Mouse (Mus musculus) left cerebral cortex, postnatal 36 days (tissue): ENCODE results near the gene Cab39l. TPM values are rescaled to one million over a fixed set of nuclear protein-coding genes. Genes with fewer than 3 reads are reported as not detected.
A peak's percentile ranks its signal among the peaks of the same experiment; 100 is the strongest.

Source experiments
- DNase-seq, 2 experiments: peaks; one replicate each; pipeline ENCODE4 v3.0.0; 2021 to 2022; ENCODE audit warnings: low spot score in 2 of 2, mixed read lengths in 1 of 2
- intact Hi-C: fragments of 180-260 bp; cut with DNase I; formaldehyde crosslinking; loops from one replicate; pipeline ENCODE4 v1.15.1; 2025
- total RNA-seq, 2 experiments: library from RNA; stranded (reverse); gene quantifications; 2 replicates each; pipeline ENCODE4 v1.2.3; 2021

Gene Cab39l
- total RNA-seq, 2 experiments from 2014 or later: 19.9 to 24.2 TPM

- intact Hi-C loops: no loop called here
- no peak for DNase-seq
Measured at GRCm38 (mm10) chr14:59492376-59492775, 51.6 kb downstream of the Cab39l start.

GRCm38 (mm10) chr14:59497928-59498327 lies 57.2 kb downstream of the Cab39l start:
- intact Hi-C loops: no loop called here
- DNase-seq: no peak

GRCm38 (mm10) chr14:59504831-59505230 lies 64.1 kb downstream of the Cab39l start:
- DNase-seq: no peak
- intact Hi-C loops: no loop called here

- DNase-seq: no peak
- intact Hi-C loops: no loop called here
Measured at GRCm38 (mm10) chr14:59506139-59506538, 65.4 kb downstream of the Cab39l start.

GRCm38 (mm10) chr14:59513922-59514444 lies 73.2 kb downstream of the Cab39l start:
- intact Hi-C loops: loop anchor here (5.0 kb wide), 1 partner anchor 47 kb away; no protein-coding TSS in a partner anchor
- DNase-seq: peak in 1 of 2 experiments; percentile 13

GRCm38 (mm10) chr14:59525843-59526242 lies 85.1 kb downstream of the Cab39l start:
- no peak for DNase-seq
- intact Hi-C loops: no loop called here

- DNase-seq: no peak
- intact Hi-C loops: no loop called here
Measured at GRCm38 (mm10) chr14:59530801-59531200, 90.0 kb downstream of the Cab39l start.

- DNase-seq: no peak
- intact Hi-C loops: no loop called here
Measured at GRCm38 (mm10) chr14:59532986-59533385, 92.2 kb downstream of the Cab39l start.

GRCm38 (mm10) chr14:59533908-59534307 lies 93.1 kb downstream of the Cab39l start:
- no peak for DNase-seq
- intact Hi-C loops: no loop called here

- intact Hi-C loops: no loop called here
- no peak for DNase-seq
Measured at GRCm38 (mm10) chr14:59537829-59538432, 97.2 kb downstream of the Cab39l start.

- intact Hi-C loops: no loop called here
- DNase-seq: no peak
Measured at GRCm38 (mm10) chr14:59540230-59540629, 99.5 kb downstream of the Cab39l start.

GRCm38 (mm10) chr14:59540761-59541160 lies 100.0 kb downstream of the Cab39l start:
- intact Hi-C loops: no loop called here
- no peak for DNase-seq

- no peak for DNase-seq
- intact Hi-C loops: no loop called here
Measured at GRCm38 (mm10) chr14:59543158-59543826, 102.5 kb downstream of the Cab39l start.

- intact Hi-C loops: no loop called here
- DNase-seq: no peak
Measured at GRCm38 (mm10) chr14:59543956-59544355, 103.2 kb downstream of the Cab39l start.

GRCm38 (mm10) chr14:59546162-59546880 lies 105.5 kb downstream of the Cab39l start:
- no peak for DNase-seq
- intact Hi-C loops: no loop called here

- no peak for DNase-seq
- intact Hi-C loops: no loop called here
Measured at GRCm38 (mm10) chr14:59547530-59547929, 106.8 kb downstream of the Cab39l start.

GRCm38 (mm10) chr14:59548532-59548931 lies 107.8 kb downstream of the Cab39l start:
- intact Hi-C loops: no loop called here
- DNase-seq: no peak

- peak; percentile 23 to 28 for DNase-seq
Measured at GRCm38 (mm10) chr14:59549106-59549505, 108.3 kb downstream of the Cab39l start.

GRCm38 (mm10) chr14:59550841-59551240 lies 110.1 kb downstream of the Cab39l start:
- no peak for DNase-seq
- intact Hi-C loops: loop anchor here (10.0 kb wide), 3 partner anchors 216 to 396 kb away; no protein-coding TSS in a partner anchor

More at GRCm38 (mm10) chr14:59549106-59549505, 108.3 kb downstream of the Cab39l start:
- intact Hi-C loops: no loop called here

GRCm38 (mm10) chr14:59551956-59552355 lies 111.2 kb downstream of the Cab39l start:
- intact Hi-C loops: loop anchor here (10.0 kb wide), 3 partner anchors 217 to 397 kb away; no protein-coding TSS in a partner anchor
- DNase-seq: no peak
